Mouse (Mus musculus) midbrain, embryonic 15.5 days (tissue): ENCODE measurements around the gene Crhr1. TPM values are rescaled to one million over a fixed set of nuclear protein-coding genes. Genes with fewer than 3 reads are reported as not detected.
A peak's percentile ranks its signal among the peaks of the same experiment; 100 is the strongest.

ENCODE experiments used
- ATAC-seq: fragments of 200-750 bp; cut with Nextera tagmentation; replicated peaks from 2 replicates; pipeline ENCODE4 v1.8.0; 2017; ENCODE audit warnings: moderate TSS enrichment
- H3K27ac ChIP-seq: fragments of 300-500 bp; sonication (generic); 2 replicates; pipeline ENCODE4 v1.5.1; 2015; ENCODE audit warnings: mild to moderate bottlenecking, inconsistent platforms
- H3K27me3 ChIP-seq: fragments of 300-500 bp; sonication (generic); replicated peaks from 2 replicates; pipeline ENCODE4 v1.6.1; 2015; ENCODE audit warnings: inconsistent platforms
- H3K36me3 ChIP-seq: fragments of 300-500 bp; sonication (generic); replicated peaks from 2 replicates; pipeline ENCODE4 v1.6.1; 2015; ENCODE audit warnings: inconsistent platforms
- H3K4me1 ChIP-seq: fragments of 300-500 bp; sonication (generic); 2 replicates; pipeline ENCODE4 v1.6.1; 2015; ENCODE audit warnings: inconsistent platforms
- H3K4me2 ChIP-seq: fragments of 300-500 bp; sonication (generic); 2 replicates; pipeline ENCODE4 v1.6.1; 2015; ENCODE audit warnings: inconsistent platforms, mild to moderate bottlenecking, moderate library complexity
- H3K4me3 ChIP-seq: fragments of 300-500 bp; sonication (generic); 2 replicates; pipeline ENCODE4 v1.5.1; 2015; ENCODE audit warnings: mild to moderate bottlenecking, inconsistent platforms
- H3K9ac ChIP-seq: fragments of 300-500 bp; sonication (generic); 2 replicates; pipeline ENCODE4 v1.6.1; 2015; ENCODE audit warnings: mild to moderate bottlenecking, inconsistent platforms
- H3K9me3 ChIP-seq: fragments of 300-500 bp; sonication (generic); 2 replicates; pipeline ENCODE4 v1.6.1; 2016; ENCODE audit warnings: inconsistent platforms
- WGBS: fragments of 180-500 bp; shearing (Covaris S2); methylation state at CpG from one replicate; pipeline ENCODE4 v1.1.7; 2015; ENCODE audit warnings: mixed read lengths; 5-methylcytosine and 5-hydroxymethylcytosine counted together
- polyA plus RNA-seq: library from polyadenylated mRNA; unstranded; fragments of >200 nt; fragmentation: Nextera tagmentation; extraction: Ambion mirVana; gene quantifications from 2 replicates; pipeline ENCODE4 v1.2.1, GENCODE M21; 2015

Gene Crhr1
- polyA plus RNA-seq, 1 experiment from 2014 or later = 8.6 TPM

- Histone ChIP-seq H3K27me3 (no peaks in the 10 kb centered on the region), H3K36me3 (no peaks in the 10 kb centered on the region), H3K4me1 (no peaks in the 10 kb centered on the region), H3K27ac (no peak overlapping the region), H3K4me2 (no peak overlapping the region), H3K9ac (no peak overlapping the region), H3K9me3 (no peaks in the 10 kb centered on the region), H3K4me3 (no peak overlapping the region)
- ATAC-seq = no peak
- WGBS = 59% methylated on average over 5 of the region's 5 CpGs
Measured at GRCm38 (mm10) chr11:104179804-104180203, 47.1 kb downstream of the Crhr1 start.

GRCm38 (mm10) chr11:104182141-104182540, 49.5 kb downstream of the Crhr1 start:
- no peak for ATAC-seq
- H3K4me2 ChIP-seq = no peak overlapping the region
- no peaks in the 10 kb centered on the region for H3K9me3 ChIP-seq
- H3K9ac ChIP-seq = no peak overlapping the region
- no peak overlapping the region for H3K27ac ChIP-seq
- no peak overlapping the region for H3K4me3 ChIP-seq
- H3K27me3 ChIP-seq = no peaks in the 10 kb centered on the region
- no peaks in the 10 kb centered on the region for H3K4me1 ChIP-seq
- H3K36me3 ChIP-seq = no peaks in the 10 kb centered on the region
- 91% methylated on average over 3 of the region's 3 CpGs for WGBS

DNA sequence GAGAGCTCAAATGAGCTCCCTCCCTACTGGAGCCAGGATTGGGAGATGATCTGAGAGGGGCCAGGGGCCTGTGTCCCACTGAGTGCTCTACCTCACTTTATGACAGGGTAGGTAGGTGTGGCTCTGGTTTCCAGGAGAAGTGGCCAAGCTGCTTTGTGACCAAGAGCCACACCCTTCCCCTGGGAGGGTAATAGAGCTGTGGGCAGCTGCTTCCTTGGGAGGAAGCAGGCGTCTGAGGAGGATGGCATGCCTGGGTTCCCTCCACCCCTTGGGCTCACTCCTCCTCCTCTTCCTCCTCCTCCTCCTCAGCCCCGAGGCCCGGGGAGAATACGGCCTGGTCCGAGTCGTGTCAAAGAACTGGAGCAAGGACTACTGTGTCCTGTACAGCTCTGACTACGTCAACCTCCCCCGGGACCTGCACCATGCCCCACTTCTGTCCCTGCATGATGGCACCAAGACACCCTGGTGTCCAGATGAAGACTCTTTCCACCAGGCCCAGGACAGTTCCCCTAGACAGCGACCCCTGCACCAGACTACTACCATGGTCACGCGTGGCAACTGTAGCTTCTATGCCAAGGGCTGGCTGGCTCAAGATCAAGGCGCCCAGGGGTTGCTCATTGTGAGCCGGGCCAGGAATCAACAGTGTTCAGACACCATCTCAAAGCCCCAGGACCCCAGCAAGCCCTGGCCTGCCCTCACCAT, 53.6 kb downstream of the Crhr1 start, which contains the start of gene Sppl2c:
Sppl2c (plus strand) TSS at position 193 of the 702 bp plus-strand sequence.
- ATAC-seq = no peak
- Histone ChIP-seq H3K36me3 (no peaks in the 10 kb centered on the region), H3K9me3 (no peaks in the 10 kb centered on the region), H3K27me3 (no peaks in the 10 kb centered on the region), H3K9ac (no peak within 1 kb of the TSS), H3K27ac (no peak within 1 kb of the TSS), H3K4me2 (no peak within 1 kb of the TSS), H3K4me3 (no peak within 1 kb of the TSS), H3K4me1 (no peaks in the 10 kb centered on the region)
- WGBS = 85% methylated on average over 13 of the region's 13 CpGs

GRCm38 (mm10) chr11:104186837-104187150, 54.1 kb downstream of the Crhr1 start:
- Histone ChIP-seq H3K27ac (no peak overlapping the region), H3K9ac (no peak overlapping the region), H3K9me3 (no peaks in the 10 kb centered on the region), H3K4me1 (no peaks in the 10 kb centered on the region), H3K36me3 (no peaks in the 10 kb centered on the region), H3K27me3 (no peaks in the 10 kb centered on the region), H3K4me3 (no peak overlapping the region), H3K4me2 (no peak overlapping the region)
- WGBS = 91% methylated on average over 9 of the region's 9 CpGs
- ATAC-seq = no peak

GRCm38 (mm10) chr11:104187766-104188165, 55.1 kb downstream of the Crhr1 start:
- H3K9me3 ChIP-seq = no peaks in the 10 kb centered on the region
- ATAC-seq = no peak
- 96% methylated on average over 10 of the region's 10 CpGs for WGBS
- H3K36me3 ChIP-seq = no peaks in the 10 kb centered on the region
- H3K27me3 ChIP-seq = no peaks in the 10 kb centered on the region
- no peak overlapping the region for H3K9ac ChIP-seq
- no peak overlapping the region for H3K4me2 ChIP-seq
- no peaks in the 10 kb centered on the region for H3K4me1 ChIP-seq
- no peak overlapping the region for H3K27ac ChIP-seq
- H3K4me3 ChIP-seq = no peak overlapping the region

DNA sequence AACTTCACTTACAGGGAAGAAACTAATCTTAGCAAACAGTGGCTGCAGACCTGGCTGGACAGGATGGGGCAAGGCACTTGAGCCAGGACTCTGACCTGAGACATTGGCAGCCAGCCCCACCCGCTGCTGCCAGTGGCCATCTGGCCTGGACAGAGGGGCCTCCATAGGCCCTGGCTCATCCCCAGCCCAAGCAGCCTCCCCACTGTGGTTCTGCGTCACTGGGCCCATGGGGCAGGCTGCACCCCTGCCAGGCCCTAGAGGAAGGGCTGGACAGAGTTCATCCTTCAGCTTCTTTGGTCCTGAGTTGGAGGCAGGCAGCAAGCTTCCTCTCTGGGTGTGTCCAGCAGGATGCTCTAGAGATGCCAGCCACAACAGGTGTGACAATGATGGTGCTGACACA, 57.4 kb downstream of the Crhr1 start:
- Histone ChIP-seq H3K9me3 (no peaks in the 10 kb centered on the region), H3K27me3 (no peaks in the 10 kb centered on the region), H3K4me2 (no peak overlapping the region), H3K36me3 (no peaks in the 10 kb centered on the region), H3K9ac (no peak overlapping the region), H3K4me3 (no peak overlapping the region), H3K4me1 (no peaks in the 10 kb centered on the region), H3K27ac (no peak overlapping the region)
- no peak for ATAC-seq
- WGBS = 73% methylated on average over 2 of the region's 2 CpGs

DNA sequence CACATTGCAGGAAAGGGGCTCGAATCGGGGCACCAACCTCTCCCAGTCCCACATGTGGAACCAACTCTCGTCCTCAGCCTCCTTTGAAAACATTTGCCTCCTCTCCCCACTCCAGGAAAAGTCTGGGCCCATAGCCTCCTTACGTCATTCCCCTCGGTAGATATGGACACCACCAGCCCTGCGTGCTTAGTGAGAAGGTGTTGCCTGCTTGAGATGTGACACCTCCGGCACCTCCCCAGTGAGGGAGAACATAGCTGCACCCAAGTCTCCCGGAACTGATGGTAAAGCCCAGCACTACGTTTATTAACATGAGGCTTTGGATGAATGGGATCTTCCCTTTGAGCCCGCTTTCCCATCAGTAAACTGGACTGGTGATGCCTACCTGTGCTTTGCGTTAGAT, 62.7 kb downstream of the Crhr1 start:
- Histone ChIP-seq H3K27me3 (peaks cover 6% of the 10 kb centered on the region; the same call in 1 of the 2 replicates), H3K4me2 (peak overlapping the region; percentile 33; the same call in 1 of the 2 replicates), H3K36me3 (no peaks in the 10 kb centered on the region), H3K4me1 (no peaks in the 10 kb centered on the region), H3K9me3 (no peaks in the 10 kb centered on the region), H3K27ac (no peak overlapping the region), H3K4me3 (no peak overlapping the region), H3K9ac (no peak overlapping the region)
- 74% methylated on average over 11 of the region's 11 CpGs for WGBS
- ATAC-seq = peak; percentile 42; the same call in 1 of the 2 replicates

DNA sequence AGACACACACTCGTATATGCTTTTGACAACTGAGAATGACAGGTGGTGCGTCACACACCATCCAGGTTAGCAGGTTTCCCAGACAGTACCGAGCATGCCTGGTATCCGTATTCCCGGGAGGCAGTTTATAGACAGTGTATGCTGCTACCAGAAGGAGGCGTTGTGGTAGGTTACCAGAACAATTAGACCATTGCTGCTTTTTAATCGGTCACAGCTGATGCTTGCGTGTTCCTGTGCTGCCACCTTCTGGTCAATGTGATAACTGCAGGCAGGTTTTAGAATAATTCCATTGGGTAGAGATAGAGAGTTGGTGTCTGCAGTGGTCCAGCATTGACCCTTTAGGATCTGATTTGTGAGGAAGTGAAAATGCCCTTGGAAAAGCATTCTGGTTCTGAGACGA, 63.1 kb downstream of the Crhr1 start:
- no peak overlapping the region for H3K4me3 ChIP-seq

DNA sequence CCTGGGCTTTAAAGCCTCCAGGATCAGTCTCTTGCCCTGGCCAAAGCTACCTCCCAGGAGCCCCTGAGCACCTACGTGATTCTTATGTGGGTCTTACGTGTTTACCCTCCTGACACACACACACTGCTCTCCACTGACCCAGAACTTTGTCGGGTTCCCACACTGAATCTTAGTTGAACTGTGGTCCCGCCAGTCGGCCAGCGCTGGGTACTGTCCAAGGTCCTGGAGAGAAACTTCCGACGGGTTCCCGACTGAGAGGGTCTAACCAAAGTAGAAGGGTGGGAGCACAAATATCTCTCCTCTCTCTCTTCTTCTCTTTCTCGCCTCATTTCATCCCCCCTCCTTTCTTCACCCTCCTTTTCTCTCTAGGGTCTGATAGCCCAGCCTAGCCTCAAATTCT, 65.2 kb downstream of the Crhr1 start:
- Histone ChIP-seq H3K9me3 (peaks cover 4% of the 10 kb centered on the region; the same call in 1 of the 2 replicates), H3K27ac (no peak overlapping the region), H3K9ac (no peak overlapping the region), H3K4me3 (no peak overlapping the region), H3K36me3 (no peaks in the 10 kb centered on the region), H3K4me2 (no peak overlapping the region), H3K27me3 (peaks cover 6% of the 10 kb centered on the region; the same call in 1 of the 2 replicates), H3K4me1 (no peaks in the 10 kb centered on the region)
- WGBS = 6% methylated on average over 10 of the region's 10 CpGs
- no peak for ATAC-seq

More for the DNA sequence above, 63.1 kb downstream of the Crhr1 start:
- Histone ChIP-seq H3K27me3 (peaks cover 6% of the 10 kb centered on the region; the same call in 1 of the 2 replicates), H3K9me3 (no peaks in the 10 kb centered on the region), H3K4me1 (no peaks in the 10 kb centered on the region), H3K4me2 (peak overlapping the region; percentile 33; the same call in 1 of the 2 replicates), H3K27ac (no peak overlapping the region), H3K9ac (no peak overlapping the region), H3K36me3 (no peaks in the 10 kb centered on the region)
- WGBS = 8% methylated on average over 9 of the region's 9 CpGs
- peak; percentile 90 for ATAC-seq

- peaks cover 4% of the 10 kb centered on the region; the same call in 1 of the 2 replicates for H3K9me3 ChIP-seq
- WGBS = 84% methylated on average over 3 of the region's 3 CpGs
- H3K27me3 ChIP-seq = no peaks in the 10 kb centered on the region; the same call in 1 of the 2 replicates
- no peaks in the 10 kb centered on the region for H3K36me3 ChIP-seq
- no peaks in the 10 kb centered on the region for H3K4me1 ChIP-seq
- no peak overlapping the region for H3K27ac ChIP-seq
- H3K9ac ChIP-seq = no peak overlapping the region
- ATAC-seq = no peak
- no peak overlapping the region for H3K4me3 ChIP-seq
- no peak overlapping the region for H3K4me2 ChIP-seq
Measured at GRCm38 (mm10) chr11:104203271-104203670, 70.6 kb downstream of the Crhr1 start.

DNA sequence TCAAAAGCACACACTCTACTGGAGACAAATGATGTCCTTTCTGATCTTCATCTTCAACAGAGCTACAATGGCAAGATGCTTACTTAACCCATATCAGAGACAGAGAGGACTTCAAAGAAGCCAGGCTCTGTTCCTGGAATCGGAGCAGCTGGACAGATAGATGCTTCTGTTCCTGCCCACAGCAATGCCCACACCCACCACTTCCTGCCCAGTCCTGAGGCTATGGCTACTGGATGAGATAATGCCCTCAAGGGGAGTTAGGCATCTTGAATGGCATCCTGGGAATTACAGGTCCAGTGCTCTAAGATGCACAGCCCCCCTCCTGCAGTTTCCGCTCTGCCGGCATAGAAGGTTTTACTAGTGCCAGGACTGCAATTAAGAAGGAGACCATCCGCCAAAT, 73.9 kb downstream of the Crhr1 start:
- no peaks in the 10 kb centered on the region for H3K36me3 ChIP-seq
- H3K27me3 ChIP-seq = no peaks in the 10 kb centered on the region; the same call in 1 of the 2 replicates
- no peak overlapping the region for H3K4me3 ChIP-seq
- H3K27ac ChIP-seq = no peak overlapping the region
- no peak overlapping the region for H3K9ac ChIP-seq
- ATAC-seq = no peak
- no peak overlapping the region for H3K4me2 ChIP-seq
- H3K9me3 ChIP-seq = peaks cover 4% of the 10 kb centered on the region; the same call in 1 of the 2 replicates
- no peaks in the 10 kb centered on the region for H3K4me1 ChIP-seq
- WGBS = 88% methylated on average over 4 of the region's 4 CpGs

- WGBS = 79% methylated on average over 3 of the region's 3 CpGs
- no peak overlapping the region for H3K4me3 ChIP-seq
- no peaks in the 10 kb centered on the region for H3K36me3 ChIP-seq
- no peak overlapping the region for H3K4me2 ChIP-seq
- H3K27me3 ChIP-seq = no peaks in the 10 kb centered on the region; the same call in 1 of the 2 replicates
- H3K9ac ChIP-seq = no peak overlapping the region
- no peaks in the 10 kb centered on the region for H3K9me3 ChIP-seq
- H3K27ac ChIP-seq = no peak overlapping the region
- no peaks in the 10 kb centered on the region for H3K4me1 ChIP-seq
- no peak for ATAC-seq
Measured at GRCm38 (mm10) chr11:104209041-104209440, 76.4 kb downstream of the Crhr1 start.

GRCm38 (mm10) chr11:104211251-104211650, 78.6 kb downstream of the Crhr1 start:
- WGBS = 78% methylated on average over 6 of the region's 6 CpGs
- H3K9me3 ChIP-seq = no peaks in the 10 kb centered on the region

More at GRCm38 (mm10) chr11:104211251-104211650, 78.6 kb downstream of the Crhr1 start:
- Histone ChIP-seq H3K27ac (no peak overlapping the region), H3K36me3 (no peaks in the 10 kb centered on the region), H3K4me3 (no peak overlapping the region), H3K4me1 (no peaks in the 10 kb centered on the region), H3K27me3 (no peaks in the 10 kb centered on the region; the same call in 1 of the 2 replicates), H3K9ac (no peak overlapping the region), H3K4me2 (no peak overlapping the region)
- no peak for ATAC-seq
